Mouse (Mus musculus): ENCODE results near the gene Foxe3.

DNA sequence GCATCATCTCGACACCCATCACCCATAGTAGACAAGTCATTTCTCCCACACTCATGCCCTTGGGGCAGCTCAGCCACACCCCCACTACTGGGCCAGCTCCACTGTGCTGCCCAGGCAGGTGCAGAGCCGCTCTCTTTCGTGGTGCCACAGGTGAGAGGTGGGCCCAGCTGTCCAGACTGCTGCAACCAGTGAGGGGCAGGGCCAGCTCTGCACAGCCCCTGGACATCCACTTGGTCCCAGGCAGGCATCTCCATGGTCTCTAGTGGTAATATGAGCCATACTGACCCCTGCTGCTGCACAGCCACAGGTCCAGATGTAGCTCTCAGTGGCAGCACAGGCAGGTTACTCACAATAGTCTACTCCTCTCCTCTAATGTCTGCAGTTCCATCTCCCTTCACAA is 27.4 kb upstream of the Foxe3 start:
- TF ChIP-seq EP300 (IDR thresholded peaks at IDR 0.05; ENCODE audit: insufficient read depth, low read depth, low read length) (no peak), CTCF (IDR thresholded peaks at IDR 0.05; ENCODE audit: low read depth, low read length) (no peak)
